Mouse (Mus musculus): ENCODE data around the gene Cela3b. TPM values are rescaled to one million over a fixed set of nuclear protein-coding genes. Genes with fewer than 3 reads are reported as not detected.
"Not testable (repeated sequence)": the region's sequence is repeated elsewhere in the genome, so short reads cannot be mapped to it uniquely, and the experiment has no call there.

The Cela3b gene
- total and polyA plus RNA-seq, 2 experiments from 2014 or later = not detected

DNA sequence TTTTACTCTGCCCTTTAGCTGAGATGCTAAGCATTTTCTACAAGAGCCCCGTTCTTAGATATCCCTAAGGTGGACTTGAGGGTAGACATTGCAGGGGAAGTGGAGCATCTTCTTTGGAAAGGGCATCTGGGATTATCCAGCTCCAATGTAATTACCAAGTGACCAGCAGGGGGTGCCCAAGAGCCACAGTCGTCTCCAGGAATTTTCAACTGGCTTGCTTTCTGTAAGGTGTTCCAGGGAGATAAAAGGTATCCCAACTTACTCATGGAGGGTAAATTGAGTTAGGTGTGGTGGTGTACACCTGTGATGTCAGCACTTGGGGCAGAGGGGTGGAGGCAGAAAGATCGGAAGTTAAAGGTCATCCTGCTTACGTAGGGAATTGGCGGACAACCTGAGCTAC, 13.3 kb upstream of the Cela3b start:
- 30% methylated on average over 5 of the region's 5 CpGs for WGBS
- Histone ChIP-seq H3K27me3 (ENCODE audit: insufficient read depth, low read length) (no peaks in the 10 kb centered on the region), H3K4me1 (ENCODE audit: insufficient read depth) (no peaks in the 10 kb centered on the region; the same call in 1 of the 2 replicates), H3K4me2 (ENCODE audit: low read depth) (peak overlapping the region; percentile 16; the same call in 1 of the 2 replicates), H3K36me3 (ENCODE audit: insufficient read depth) (no peaks in the 10 kb centered on the region), H3K27ac (ENCODE audit: low read depth, low read length) (no peak overlapping the region), H3K4me3 (ENCODE audit: low read depth, low read length) (no peak overlapping the region), H3K9me3 (ENCODE audit: low read length) (no peaks in the 10 kb centered on the region), H3K9ac (no peak overlapping the region)
- ATAC-seq (no peak), DNase-seq (peak; percentile 82)
- peak; percentile 92 for TF ChIP-seq CTCF (IDR thresholded peaks at IDR 0.05; ENCODE audit: low read depth)

GRCm38 (mm10) chr4:137441332-137441731, 11.0 kb upstream of the Cela3b start:
- H3K4me1 ChIP-seq (ENCODE audit: insufficient read depth) = no peaks in the 10 kb centered on the region
- H3K9ac ChIP-seq = no peak overlapping the region
- H3K27ac ChIP-seq (ENCODE audit: low read depth, low read length) = no peak overlapping the region
- no peak for DNase-seq
- no peak for TF ChIP-seq CTCF (IDR thresholded peaks at IDR 0.05; ENCODE audit: low read depth)
- ATAC-seq = no peak
- no peaks in the 10 kb centered on the region for H3K36me3 ChIP-seq (ENCODE audit: insufficient read depth)
- H3K4me2 ChIP-seq (ENCODE audit: low read depth) = no peak overlapping the region
- no peak overlapping the region for H3K4me3 ChIP-seq (ENCODE audit: low read depth, low read length)
- H3K27me3 ChIP-seq (ENCODE audit: insufficient read depth, low read length) = no peaks in the 10 kb centered on the region
- no peaks in the 10 kb centered on the region for H3K9me3 ChIP-seq (ENCODE audit: low read length)
- WGBS = 84% methylated on average over 4 of the region's 4 CpGs

DNA sequence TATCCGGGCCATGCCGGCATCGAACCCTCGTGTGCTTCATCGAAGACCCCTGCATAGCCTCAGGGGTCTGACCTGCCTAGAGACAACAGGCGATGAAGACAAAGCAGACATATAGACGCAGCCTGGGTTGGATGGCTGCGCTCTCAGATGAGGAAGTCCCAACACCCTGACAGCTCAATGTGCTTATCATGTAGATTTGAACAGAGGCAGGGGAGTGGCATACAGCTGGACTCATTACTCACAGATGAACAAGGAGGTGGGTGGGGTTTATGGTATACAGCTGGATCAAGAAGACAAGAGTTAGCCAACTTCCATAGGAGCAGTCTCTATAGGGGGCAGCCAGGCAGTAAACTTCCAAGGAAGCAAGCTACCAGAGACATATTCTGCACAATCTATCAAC, 8.5 kb upstream of the Cela3b start:
- Histone ChIP-seq H3K27me3 (ENCODE audit: insufficient read depth, low read length) (no peaks in the 10 kb centered on the region), H3K4me2 (ENCODE audit: low read depth) (no peak overlapping the region), H3K4me3 (ENCODE audit: low read depth, low read length) (no peak overlapping the region), H3K4me1 (ENCODE audit: insufficient read depth) (no peaks in the 10 kb centered on the region), H3K36me3 (ENCODE audit: insufficient read depth) (no peaks in the 10 kb centered on the region), H3K9ac (no peak overlapping the region), H3K27ac (ENCODE audit: low read depth, low read length) (no peak overlapping the region), H3K9me3 (ENCODE audit: low read length) (no peaks in the 10 kb centered on the region)
- DNase-seq = no peak
- no peak for TF ChIP-seq CTCF (IDR thresholded peaks at IDR 0.05; ENCODE audit: low read depth)
- 93% methylated on average over 8 of the region's 8 CpGs for WGBS
- ATAC-seq = no peak

GRCm38 (mm10) chr4:137436979-137437669, 6.8 kb upstream of the Cela3b start:
- Histone ChIP-seq H3K4me3 (ENCODE audit: low read depth, low read length) (no peak overlapping the region), H3K4me1 (ENCODE audit: insufficient read depth) (no peaks in the 10 kb centered on the region), H3K4me2 (ENCODE audit: low read depth) (no peak overlapping the region), H3K9me3 (ENCODE audit: low read length) (no peaks in the 10 kb centered on the region), H3K9ac (no peak overlapping the region), H3K36me3 (ENCODE audit: insufficient read depth) (no peaks in the 10 kb centered on the region), H3K27me3 (ENCODE audit: insufficient read depth, low read length) (no peaks in the 10 kb centered on the region), H3K27ac (ENCODE audit: low read depth, low read length) (no peak overlapping the region)
- no peak for TF ChIP-seq CTCF (IDR thresholded peaks at IDR 0.05; ENCODE audit: low read depth)
- DNase-seq (no peak), ATAC-seq (no peak)
- WGBS = 88% methylated on average over 8 of the region's 8 CpGs

DNA sequence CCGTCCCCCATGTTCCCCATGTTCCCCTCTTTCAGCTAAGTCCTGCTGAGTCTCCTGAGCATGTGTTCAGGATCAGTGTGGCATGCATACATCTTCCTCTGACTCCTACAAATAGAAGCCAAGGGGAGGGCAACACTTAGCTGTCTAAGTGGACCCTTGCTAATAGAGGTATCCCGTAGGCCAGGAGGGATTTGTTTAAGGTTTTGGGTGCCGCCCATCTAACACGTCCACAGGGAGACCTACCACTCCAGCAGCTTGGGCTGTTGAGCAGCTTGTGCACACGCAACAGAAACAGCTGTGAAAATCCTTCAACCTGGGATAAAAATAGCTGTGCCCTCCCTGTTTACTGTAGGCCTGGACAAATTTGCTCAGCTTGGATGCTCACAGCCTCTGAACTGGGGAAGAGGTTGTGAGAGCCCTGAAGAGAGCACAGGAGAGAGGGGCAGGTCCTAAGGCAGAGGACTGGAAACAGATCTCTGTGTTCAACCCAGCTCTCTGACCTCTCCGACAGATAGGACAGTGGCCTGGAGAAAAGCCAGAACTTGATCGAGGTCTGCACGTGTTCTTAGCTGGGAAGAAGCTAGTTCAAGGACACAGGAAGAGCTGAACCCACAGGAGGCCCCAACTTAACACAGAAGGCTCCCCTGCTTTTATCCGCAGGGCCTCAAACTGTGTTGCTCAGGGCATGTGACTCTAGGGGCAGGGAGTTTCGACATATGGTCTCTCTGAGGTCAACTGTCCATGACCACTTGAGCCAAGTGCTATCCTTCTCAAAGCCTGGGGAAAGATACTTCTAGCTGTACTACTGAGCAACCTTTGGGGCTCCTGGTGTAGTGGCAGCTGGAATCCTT, 2.6 kb upstream of the Cela3b start:
- not testable (repeated sequence) for H3K9ac ChIP-seq; H3K4me1 ChIP-seq (ENCODE audit: insufficient read depth); ATAC-seq; H3K27ac ChIP-seq (ENCODE audit: low read depth, low read length); H3K27me3 ChIP-seq (ENCODE audit: insufficient read depth, low read length); H3K36me3 ChIP-seq (ENCODE audit: insufficient read depth); H3K4me2 ChIP-seq (ENCODE audit: low read depth); H3K9me3 ChIP-seq (ENCODE audit: low read length); H3K4me3 ChIP-seq (ENCODE audit: low read depth, low read length); DNase-seq
- 83% methylated on average over 10 of the region's 10 CpGs for WGBS

GRCm38 (mm10) chr4:137417712-137418564, 12.4 kb downstream of the Cela3b start:
- Histone ChIP-seq H3K4me1 (ENCODE audit: insufficient read depth) (no peaks in the 10 kb centered on the region), H3K4me2 (ENCODE audit: low read depth) (no peak overlapping the region), H3K9ac (no peak overlapping the region), H3K27me3 (ENCODE audit: insufficient read depth, low read length) (no peaks in the 10 kb centered on the region), H3K4me3 (ENCODE audit: low read depth, low read length) (no peak overlapping the region), H3K27ac (ENCODE audit: low read depth, low read length) (no peak overlapping the region), H3K9me3 (ENCODE audit: low read length) (no peaks in the 10 kb centered on the region), H3K36me3 (ENCODE audit: insufficient read depth) (no peaks in the 10 kb centered on the region)
- ATAC-seq (peak; percentile 72), DNase-seq (peak; percentile 6)
- TF ChIP-seq CTCF (IDR thresholded peaks at IDR 0.05; ENCODE audit: low read depth) = no peak
- 69% methylated on average over 11 of the region's 11 CpGs for WGBS

Data from forebrain, postnatal 0 days (tissue).